23 mouse cellular contexts compared by ENCODE assay signal in the genomic region with DNA sequence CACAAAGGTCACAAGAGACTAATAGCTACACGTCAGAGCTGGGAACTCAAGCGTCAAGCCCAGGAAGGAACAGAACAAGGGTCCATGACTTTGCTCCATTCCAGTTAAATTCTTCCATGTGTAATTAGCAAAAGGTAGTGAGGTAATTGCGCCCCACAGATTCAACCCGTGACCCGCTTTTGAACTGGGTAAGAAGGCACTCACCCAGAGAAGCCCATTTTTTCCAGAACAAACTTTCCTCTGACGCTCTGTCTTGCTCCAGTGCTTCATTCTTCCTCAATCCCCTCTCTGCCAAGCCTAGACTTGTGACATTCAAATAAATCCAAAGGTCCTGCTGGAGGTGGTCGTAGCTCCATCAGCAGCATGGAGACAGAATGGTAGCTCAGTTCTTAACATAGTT.
DNase-seq lines count a peak whose midpoint lies in the region; ATAC-seq lines count a peak whose summit lies in the region.
"Had no signal": no experiment of that assay in that cellular context is flagged by ENCODE, and none has a peak within 500 bp of the region (broad histone marks: within the 10 kb centered on the region; RNA-seq: fewer than 3 reads in every experiment).

No protein-coding gene starts in this region.

- intact Hi-C loops in left cerebral cortex, postnatal 36 days (cut with DNase I) = no loop called here

- no peak overlapping the region for H3K4me3 ChIP-seq in kidney, embryonic 15.5 days (replicated peaks)
- no peak overlapping the region for H3K4me3 ChIP-seq in liver, embryonic 11.5 days (ENCODE audit: low read depth, low read length)
- H3K4me3 ChIP-seq: forebrain, embryonic 10.5 days; forebrain, embryonic 13.5 days; hindbrain, embryonic 10.5 days; hindbrain, embryonic 13.5 days had no signal

- no peaks in the 10 kb centered on the region for H3K27me3 ChIP-seq in kidney, embryonic 15.5 days
- H3K27me3 ChIP-seq in liver, embryonic 11.5 days (replicated peaks; ENCODE audit: control insufficient read depth, insufficient read depth, low read length) = no peaks in the 10 kb centered on the region
- H3K27me3 ChIP-seq: forebrain, embryonic 13.5 days; hindbrain, embryonic 13.5 days; Patski had no signal

- no peaks in the 10 kb centered on the region for H3K9me3 ChIP-seq in kidney, embryonic 15.5 days (replicated peaks)
- no peaks in the 10 kb centered on the region for H3K9me3 ChIP-seq in liver, embryonic 11.5 days (ENCODE audit: control insufficient read depth, low read length)
- H3K9me3 ChIP-seq: forebrain, embryonic 10.5 days; forebrain, embryonic 13.5 days; hindbrain, embryonic 10.5 days; hindbrain, embryonic 13.5 days had no signal

- 64% methylated on average over 7 of the region's 7 CpGs for WGBS in kidney, embryonic 15.5 days
- 86% methylated on average over 7 of the region's 7 CpGs for WGBS in liver, embryonic 11.5 days

- peak; percentile 65 for DNase-seq in heart, adult 11 months
- no peak for DNase-seq in heart, postnatal 4 days
- DNase-seq in kidney, adult 9 months = peak; percentile 76
- DNase-seq in kidney, postnatal 10 days = no peak
- peak; percentile 38 for DNase-seq in kidney, postnatal 14 days
- no peak for DNase-seq in left cerebral cortex, postnatal 36 days (ENCODE audit: low spot score in 2 of 2)
- no peak for DNase-seq in liver, embryonic 11.5 days (ENCODE audit: low spot score)
- DNase-seq: adrenal gland, adult 8-10 months; adrenal gland, postnatal 25 days; cerebellum, adult 11-12 months; cerebellum, adult 8-10 months; cerebellum, postnatal 10 days; gastrocnemius, postnatal 10 days; gastrocnemius, postnatal 36 days had no signal

- H3K4me1 ChIP-seq in kidney, embryonic 15.5 days = peaks cover 28% of the 10 kb centered on the region
- H3K4me1 ChIP-seq in liver, embryonic 11.5 days (replicated peaks; ENCODE audit: control insufficient read depth, insufficient read depth, low read length) = no peaks in the 10 kb centered on the region
- H3K4me1 ChIP-seq: forebrain, embryonic 10.5 days; forebrain, embryonic 13.5 days; hindbrain, embryonic 10.5 days; hindbrain, embryonic 13.5 days had no signal

- H3K27ac ChIP-seq in kidney, embryonic 15.5 days = peak overlapping the region; percentile 76
- no peak overlapping the region for H3K27ac ChIP-seq in liver, embryonic 11.5 days (ENCODE audit: low read depth, low read length)
- H3K27ac ChIP-seq: forebrain, embryonic 10.5 days; forebrain, embryonic 13.5 days; hindbrain, embryonic 10.5 days; hindbrain, embryonic 13.5 days had no signal

- H3K36me3 ChIP-seq in kidney, embryonic 15.5 days = no peaks in the 10 kb centered on the region
- no peaks in the 10 kb centered on the region for H3K36me3 ChIP-seq in liver, embryonic 11.5 days (ENCODE audit: control insufficient read depth, insufficient read depth, low read length)
- H3K36me3 ChIP-seq: forebrain, embryonic 10.5 days; hindbrain, embryonic 10.5 days; hindbrain, embryonic 13.5 days had no signal

- no peak overlapping the region for H3K4me2 ChIP-seq in kidney, embryonic 15.5 days
- no peak overlapping the region for H3K4me2 ChIP-seq in liver, embryonic 11.5 days
- H3K4me2 ChIP-seq: forebrain, embryonic 13.5 days; heart, embryonic 11.5 days; hindbrain, embryonic 13.5 days had no signal

- no peak overlapping the region for H3K9ac ChIP-seq in kidney, embryonic 15.5 days
- no peak overlapping the region for H3K9ac ChIP-seq in liver, embryonic 11.5 days (ENCODE audit: low read depth, low read length)
- H3K9ac ChIP-seq: forebrain, embryonic 13.5 days; hindbrain, embryonic 13.5 days had no signal

- no peak for ATAC-seq in kidney, embryonic 15.5 days (replicated peaks; ENCODE audit: low FRiP score)
- no peak for ATAC-seq in liver, embryonic 11.5 days (replicated peaks; ENCODE audit: low FRiP score)
- ATAC-seq: forebrain, embryonic 13.5 days; forebrain, embryonic 16.5 days; hindbrain, embryonic 16.5 days; Patski had no signal

Comparison
In these comparisons a context has a peak if more than half of its experiments do, and no peak if none do; other contexts are left out.
1. DNase-seq: peak in heart, adult 11 months (single experiment), kidney, adult 9 months (single experiment) and kidney, postnatal 14 days (single experiment); none in heart, postnatal 4 days (single experiment), kidney, postnatal 10 days (single experiment), left cerebral cortex, postnatal 36 days (0 of 2) and liver, embryonic 11.5 days (single experiment).